8 mouse cellular contexts compared by ENCODE assay signal in genomic region chr12:9029888-9030723, GRCm38 (mm10). TPM values are rescaled to one million over a fixed set of nuclear protein-coding genes. Genes with fewer than 3 reads are reported as not detected.
DNase-seq lines count a peak whose midpoint lies in the region; ATAC-seq and TF ChIP-seq lines count a peak whose summit lies in the region.

Ttc32 (plus strand) TSS chr12:9029997.

- peaks cover 4% of the 10 kb centered on the region; the same call in 1 of the 2 replicates for H3K36me3 ChIP-seq in kidney, embryonic 14.5 days (ENCODE audit: control insufficient read depth, insufficient read depth, low read length)
- peaks cover 11% of the 10 kb centered on the region for H3K36me3 ChIP-seq in limb, embryonic 15.5 days

- no peaks in the 10 kb centered on the region for H3K27me3 ChIP-seq in kidney, embryonic 14.5 days (ENCODE audit: control insufficient read depth, insufficient read depth, low read length)
- H3K27me3 ChIP-seq in limb, embryonic 15.5 days = no peaks in the 10 kb centered on the region

- H3K4me3 ChIP-seq in bone marrow macrophage, adult 2 months (ENCODE audit: insufficient read depth, low read length) = peak within 1 kb of the TSS; percentile 72
- peak within 1 kb of the TSS; percentile 52 for H3K4me3 ChIP-seq in embryonic fibroblast, embryonic 13.5 days (ENCODE audit: insufficient read depth, low read length)
- peak within 1 kb of the TSS; percentile 47 for H3K4me3 ChIP-seq in kidney, embryonic 14.5 days (ENCODE audit: low read length)
- H3K4me3 ChIP-seq in limb, embryonic 15.5 days = peak within 1 kb of the TSS; percentile 70

- no peak for TF ChIP-seq CTCF in bone marrow macrophage, adult 2 months (IDR thresholded peaks at IDR 0.05; ENCODE audit: low read depth, low read length)
- no peak for TF ChIP-seq CTCF in embryonic fibroblast, embryonic 13.5 days (IDR thresholded peaks at IDR 0.05; ENCODE audit: borderline replicate concordance, insufficient read depth, low read length)

- no peaks in the 10 kb centered on the region for H3K9me3 ChIP-seq in kidney, embryonic 14.5 days (ENCODE audit: control insufficient read depth, low read length)
- H3K9me3 ChIP-seq in limb, embryonic 15.5 days = no peaks in the 10 kb centered on the region

- under 1% methylated on average over 69 of the region's 69 CpGs for WGBS in kidney, embryonic 14.5 days
- WGBS in limb, embryonic 15.5 days = under 1% methylated on average over 69 of the region's 69 CpGs

- H3K4me1 ChIP-seq in bone marrow macrophage, adult 2 months (ENCODE audit: control insufficient read depth, insufficient read depth, low read length) = peaks cover 12% of the 10 kb centered on the region
- H3K4me1 ChIP-seq in embryonic fibroblast, embryonic 13.5 days (ENCODE audit: control insufficient read depth, insufficient read depth, low read length) = peaks cover 3% of the 10 kb centered on the region; the same call in 1 of the 2 replicates
- no peaks in the 10 kb centered on the region for H3K4me1 ChIP-seq in kidney, embryonic 14.5 days (ENCODE audit: control insufficient read depth, insufficient read depth, low read length)
- H3K4me1 ChIP-seq in limb, embryonic 15.5 days = no peaks in the 10 kb centered on the region

- peak; percentile 99 for DNase-seq in 416B (ENCODE audit: low read depth)
- DNase-seq in heart, adult 9 months (ENCODE audit: low spot score in 2 of 2) = peak; percentile 94 to 96
- DNase-seq in monocyte, adult 2 months (ENCODE audit: low read depth in 1 of 2, low spot score in 2 of 2) = peak; percentile 85 to 93
- peak; percentile 88 to 91 for DNase-seq in spleen, postnatal 36 days (ENCODE audit: low spot score in 2 of 2)

- ATAC-seq in kidney, embryonic 14.5 days (ENCODE audit: low FRiP score, low TSS enrichment) = peak; percentile 97
- ATAC-seq in limb, embryonic 15.5 days (ENCODE audit: insufficient number of reproducible peaks, low FRiP score, low TSS enrichment, low read depth) = peak; percentile 94

- H3K4me2 ChIP-seq in kidney, embryonic 14.5 days (replicated peaks; ENCODE audit: low read depth, low read length) = peak within 1 kb of the TSS; percentile 55
- H3K4me2 ChIP-seq in limb, embryonic 15.5 days = peak within 1 kb of the TSS; percentile 57

- peak; percentile 89; the same call in 1 of the 2 replicates for TF ChIP-seq POLR2A in bone marrow macrophage, adult 2 months (IDR thresholded peaks at IDR 0.05; ENCODE audit: borderline replicate concordance, low read depth, low read length)
- TF ChIP-seq POLR2A in embryonic fibroblast, embryonic 13.5 days (IDR thresholded peaks at IDR 0.05; ENCODE audit: low read depth, low read length) = peak; percentile 85

- H3K9ac ChIP-seq in kidney, embryonic 14.5 days (ENCODE audit: low read depth, low read length) = peak within 1 kb of the TSS; percentile 82
- peak within 1 kb of the TSS; percentile 86 for H3K9ac ChIP-seq in limb, embryonic 15.5 days

- peak within 1 kb of the TSS; percentile 93 for H3K27ac ChIP-seq in bone marrow macrophage, adult 2 months (ENCODE audit: insufficient read depth, low read depth, low read length)
- H3K27ac ChIP-seq in embryonic fibroblast, embryonic 13.5 days (ENCODE audit: insufficient read depth, low read length) = peak within 1 kb of the TSS; percentile 87
- H3K27ac ChIP-seq in kidney, embryonic 14.5 days (ENCODE audit: low read depth, low read length) = peak within 1 kb of the TSS; percentile 99
- H3K27ac ChIP-seq in limb, embryonic 15.5 days = peak within 1 kb of the TSS; percentile 99

RNA-seq across cellular contexts. Expression of gene Ttc32, which starts in this region (rescaled TPM):
- 18.8 and 22.7 TPM in 2 replicates for polyA plus RNA-seq in bone marrow macrophage, adult 2 months (2012; ENCODE audit: insufficient read depth, insufficient read length, missing spikeins)
- 4.2 and 6.5 TPM in 2 replicates for polyA plus RNA-seq in embryonic fibroblast, embryonic 13.5 days (2011; ENCODE audit: insufficient read length, low read depth, missing spikeins)
- polyA plus RNA-seq in kidney, embryonic 14.5 days (2014; fragmentation: Nextera tagmentation; extraction: Ambion mirVana) = 26.1 and 30.4 TPM in 2 replicates
- polyA plus RNA-seq in limb, embryonic 15.5 days (2015; fragmentation: Nextera tagmentation; extraction: Ambion mirVana) = 14.4 and 16.6 TPM in 2 replicates

Comparison
In these comparisons a context has a peak if more than half of its experiments do, and no peak if none do; other contexts are left out.
1. Peak in every context shown above with its lines: DNase-seq, ATAC-seq, H3K4me3 ChIP-seq and H3K27ac ChIP-seq.